Mouse (Mus musculus) ES-Bruce4 (cell line): Measurements from ENCODE around the gene Tgfb1. TPM values are rescaled to one million over a fixed set of nuclear protein-coding genes. Genes with fewer than 3 reads are reported as not detected.

ENCODE experiments used
- H3K27ac ChIP-seq: 2 replicates; pipeline ENCODE4 v1.5.1; 2012; ENCODE audit warnings: low read length, inconsistent platforms; ENCODE audit not compliant: insufficient read depth
- H3K27me3 ChIP-seq: 2 replicates; pipeline ENCODE4 v1.6.1; 2012; ENCODE audit warnings: mild to moderate bottlenecking, low read length, inconsistent platforms; ENCODE audit not compliant: control insufficient read depth, poor library complexity, insufficient read depth, severe bottlenecking
- H3K36me3 ChIP-seq: 2 replicates; pipeline ENCODE4 v1.6.1; 2012; ENCODE audit warnings: inconsistent platforms, mild to moderate bottlenecking, low read length, moderate library complexity; ENCODE audit not compliant: control insufficient read depth, poor library complexity, insufficient read depth, severe bottlenecking
- H3K4me1 ChIP-seq: one replicate; pipeline ENCODE4 v1.8.1; 2011; ENCODE audit warnings: low read length; ENCODE audit not compliant: control insufficient read depth, insufficient read depth
- H3K4me3 ChIP-seq: 2 replicates; pipeline ENCODE4 v1.5.1; 2011; ENCODE audit warnings: low read depth, mild to moderate bottlenecking, low read length
- H3K9ac ChIP-seq: 2 replicates; pipeline ENCODE4 v1.6.1; 2012; ENCODE audit warnings: low read depth, mild to moderate bottlenecking, inconsistent platforms; ENCODE audit not compliant: poor library complexity, severe bottlenecking
- H3K9me3 ChIP-seq: replicated peaks from 2 replicates; pipeline ENCODE4 v1.6.1; 2012; ENCODE audit warnings: mild to moderate bottlenecking, low read length, inconsistent platforms; ENCODE audit not compliant: control insufficient read depth, poor library complexity, insufficient read depth, severe bottlenecking
- CTCF ChIP-seq: IDR thresholded peaks from one replicate; pipeline ENCODE4 v1.8.1; 2011; ENCODE audit warnings: low read depth, low read length
- EP300 ChIP-seq: IDR thresholded peaks from 2 replicates; pipeline ENCODE4 v1.6.1; 2011; ENCODE audit warnings: low read depth, low read length; ENCODE audit not compliant: insufficient read depth
- POLR2A ChIP-seq: IDR thresholded peaks from one replicate; pipeline ENCODE4 v1.8.1; 2011; ENCODE audit warnings: low read length; ENCODE audit not compliant: insufficient read depth
- polyA plus RNA-seq: library from polyadenylated mRNA; stranded (reverse); fragments of >200 nt; gene quantifications from 2 replicates; pipeline ENCODE4 v1.2.4, GENCODE M21; 2011; ENCODE audit warnings: low read depth; ENCODE audit not compliant: missing spikeins, insufficient read depth, insufficient read length

Gene Tgfb1
- polyA plus RNA-seq, 1 experiment = 25.6 TPM

DNA sequence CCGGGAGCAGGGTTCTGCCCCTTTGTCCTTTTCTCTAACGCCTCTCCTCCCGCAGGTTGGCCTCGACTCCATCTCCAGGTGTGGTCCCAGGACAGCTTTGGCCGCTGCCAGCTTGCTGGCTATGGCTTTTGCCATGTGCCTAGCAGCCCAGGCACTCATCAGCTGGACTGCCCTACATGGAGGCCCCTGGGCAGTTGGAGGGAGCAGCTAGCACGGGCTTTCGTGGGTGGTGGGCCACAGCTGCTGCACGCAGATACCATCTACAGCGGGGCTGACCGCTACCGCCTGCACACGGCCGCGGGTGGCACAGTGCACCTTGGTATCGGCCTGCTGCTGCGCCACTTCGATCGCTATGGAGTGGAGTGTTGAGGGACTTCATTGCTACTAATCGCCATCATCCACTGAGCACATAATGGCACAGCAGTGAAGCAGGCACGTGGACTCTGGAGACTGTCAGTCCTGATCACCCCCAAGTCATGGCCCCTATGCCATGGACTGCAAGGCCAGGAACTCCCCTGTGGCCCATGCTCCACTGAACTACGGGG, 804 bp upstream of the Tgfb1 start:
- H3K9ac ChIP-seq = no peak overlapping the region

DNA sequence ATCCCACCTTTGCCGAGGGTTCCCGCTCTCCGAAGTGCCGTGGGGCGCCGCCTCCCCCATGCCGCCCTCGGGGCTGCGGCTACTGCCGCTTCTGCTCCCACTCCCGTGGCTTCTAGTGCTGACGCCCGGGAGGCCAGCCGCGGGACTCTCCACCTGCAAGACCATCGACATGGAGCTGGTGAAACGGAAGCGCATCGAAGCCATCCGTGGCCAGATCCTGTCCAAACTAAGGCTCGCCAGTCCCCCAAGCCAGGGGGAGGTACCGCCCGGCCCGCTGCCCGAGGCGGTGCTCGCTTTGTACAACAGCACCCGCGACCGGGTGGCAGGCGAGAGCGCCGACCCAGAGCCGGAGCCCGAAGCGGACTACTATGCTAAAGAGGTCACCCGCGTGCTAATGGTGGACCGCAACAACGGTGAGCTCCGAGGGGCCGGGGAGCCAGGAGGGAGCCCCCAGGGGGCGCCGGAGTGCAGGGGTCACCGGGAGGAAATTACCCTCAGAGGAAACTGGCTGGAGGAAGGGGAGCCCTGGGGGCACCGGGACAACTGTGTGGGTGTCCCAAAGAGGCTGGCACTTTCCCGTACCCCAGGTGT, 1.1 kb downstream of the Tgfb1 start:
- Histone ChIP-seq H3K36me3 (no peaks in the 10 kb centered on the region), H3K4me1 (peaks cover 5% of the 10 kb centered on the region), H3K4me3 (peak overlapping the region; percentile 95), H3K27ac (no peak overlapping the region), H3K9me3 (no peaks in the 10 kb centered on the region), H3K27me3 (no peaks in the 10 kb centered on the region), H3K9ac (peak overlapping the region; percentile 77)
- TF ChIP-seq EP300 (no peak), POLR2A (no peak), CTCF (peak; percentile 24)

More for the DNA sequence above, 804 bp upstream of the Tgfb1 start:
- no peak overlapping the region for H3K27ac ChIP-seq
- no peaks in the 10 kb centered on the region for H3K27me3 ChIP-seq
- peaks cover 5% of the 10 kb centered on the region for H3K4me1 ChIP-seq
- no peaks in the 10 kb centered on the region for H3K36me3 ChIP-seq
- H3K4me3 ChIP-seq = peak overlapping the region; percentile 38; the same call in 1 of the 2 replicates
- H3K9me3 ChIP-seq = no peaks in the 10 kb centered on the region
- no peak for TF ChIP-seq CTCF
- no peak for TF ChIP-seq POLR2A
- no peak for TF ChIP-seq EP300

DNA sequence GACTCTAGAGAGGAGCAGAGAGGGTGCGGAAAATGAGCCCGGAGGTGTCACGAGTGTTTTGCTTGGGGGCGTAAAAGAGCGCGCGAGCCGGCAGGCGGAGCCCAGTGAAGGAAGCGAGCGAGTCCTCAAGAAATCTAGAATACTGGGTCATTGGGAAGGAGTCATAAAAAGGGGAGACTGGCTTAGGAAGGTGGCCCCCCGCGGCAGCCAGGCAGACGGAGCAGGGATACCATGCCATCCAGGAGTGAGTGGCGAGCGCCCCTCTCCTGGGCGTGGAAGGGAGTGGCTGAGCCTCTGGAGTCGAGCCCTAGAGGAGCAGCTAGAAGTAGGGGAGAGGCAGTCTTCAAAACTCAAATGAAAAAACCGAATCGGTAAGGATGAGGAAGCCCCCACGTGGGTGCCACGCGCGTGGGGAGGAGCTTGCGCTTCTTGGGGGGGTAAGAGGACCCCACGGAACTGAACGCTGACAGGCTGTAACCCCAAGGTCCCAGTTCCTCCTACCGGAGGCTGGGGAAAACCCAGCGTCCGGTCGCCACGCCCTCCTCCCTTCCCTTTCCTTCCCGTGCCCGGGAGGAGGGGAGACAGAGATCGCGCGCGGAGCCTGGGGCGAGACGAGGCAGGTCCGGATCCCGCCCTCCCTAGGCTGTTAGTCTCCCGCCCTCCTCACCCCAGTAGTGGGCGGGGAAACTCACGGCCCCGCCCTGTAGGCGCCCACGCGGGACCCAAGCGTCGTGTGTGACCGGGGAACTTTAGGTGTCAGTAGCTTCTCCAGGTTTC, 2.2 kb downstream of the Tgfb1 start:
- Histone ChIP-seq H3K4me3 (peak overlapping the region; percentile 95), H3K27me3 (no peaks in the 10 kb centered on the region), H3K36me3 (no peaks in the 10 kb centered on the region), H3K4me1 (peaks cover under 1% of the 10 kb centered on the region), H3K9me3 (no peaks in the 10 kb centered on the region), H3K9ac (peak overlapping the region; percentile 77), H3K27ac (no peak overlapping the region)
- no peak for TF ChIP-seq EP300
- no peak for TF ChIP-seq CTCF

DNA sequence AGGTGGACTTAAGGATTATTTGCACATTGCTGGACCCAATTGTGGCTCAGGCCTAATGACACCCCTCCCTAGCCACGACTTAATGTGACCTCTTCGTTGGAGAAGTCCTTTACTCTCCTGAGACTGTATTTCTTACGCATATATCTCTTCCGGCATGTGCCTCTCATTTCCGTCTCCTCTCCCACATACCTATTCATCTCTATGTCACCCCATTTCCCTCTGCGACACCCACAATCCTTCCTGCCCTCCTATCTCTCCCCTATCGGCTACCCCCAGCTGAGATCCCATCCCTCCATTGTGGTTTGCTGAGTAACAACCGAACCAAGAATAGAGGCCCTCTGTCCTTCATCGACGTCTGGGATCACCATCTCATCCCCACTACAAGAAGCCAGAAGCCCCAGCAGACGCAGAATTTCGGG, 2.8 kb downstream of the Tgfb1 start:
- TF ChIP-seq POLR2A = no peak
- TF ChIP-seq EP300 = no peak
- TF ChIP-seq CTCF = no peak
- H3K27ac ChIP-seq = no peak overlapping the region
- no peak overlapping the region for H3K9ac ChIP-seq
- H3K4me1 ChIP-seq = no peaks in the 10 kb centered on the region
- no peaks in the 10 kb centered on the region for H3K27me3 ChIP-seq
- H3K4me3 ChIP-seq = no peak overlapping the region
- no peaks in the 10 kb centered on the region for H3K36me3 ChIP-seq
- no peaks in the 10 kb centered on the region for H3K9me3 ChIP-seq

DNA sequence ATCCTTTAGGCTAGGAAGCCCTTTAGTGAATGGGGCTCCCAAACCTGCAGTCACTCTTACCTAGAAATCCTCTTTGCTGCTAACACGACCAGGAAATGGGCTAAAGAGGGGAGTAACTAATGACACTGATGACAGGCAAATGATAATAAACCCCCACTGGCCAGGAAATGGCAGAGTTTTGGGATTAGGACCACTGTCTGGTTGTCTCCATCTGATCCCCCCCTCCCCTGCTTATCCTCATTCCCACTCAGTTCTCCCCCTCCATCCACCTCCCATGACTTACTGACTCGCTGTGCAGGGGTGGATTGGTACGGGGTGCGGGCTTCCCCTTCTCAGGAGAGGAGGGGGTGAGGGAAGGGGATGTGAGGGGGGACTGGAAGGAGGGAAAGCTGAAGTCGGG, 3.2 kb downstream of the Tgfb1 start:
- Histone ChIP-seq H3K36me3 (no peaks in the 10 kb centered on the region), H3K27ac (no peak overlapping the region), H3K4me3 (no peak overlapping the region), H3K9ac (no peak overlapping the region), H3K27me3 (no peaks in the 10 kb centered on the region), H3K9me3 (no peaks in the 10 kb centered on the region), H3K4me1 (no peaks in the 10 kb centered on the region)
- TF ChIP-seq EP300 (no peak), POLR2A (no peak), CTCF (no peak)

DNA sequence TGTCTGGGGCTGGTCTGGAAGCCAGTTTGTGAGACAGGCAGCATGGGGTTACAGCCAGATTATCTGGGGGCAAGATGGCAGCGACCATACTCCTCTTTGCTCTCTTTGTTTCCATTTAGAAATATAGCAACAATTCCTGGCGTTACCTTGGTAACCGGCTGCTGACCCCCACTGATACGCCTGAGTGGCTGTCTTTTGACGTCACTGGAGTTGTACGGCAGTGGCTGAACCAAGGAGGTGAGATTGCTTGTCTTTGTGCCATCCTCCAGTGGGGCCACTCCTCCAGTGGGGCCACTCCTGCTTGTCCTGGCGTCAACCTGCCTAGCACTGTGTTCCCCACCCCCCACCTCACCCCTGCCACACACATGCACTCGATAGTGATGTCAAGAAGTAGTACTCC, 7.3 kb downstream of the Tgfb1 start:
- Histone ChIP-seq H3K27ac (no peak overlapping the region), H3K9ac (no peak overlapping the region), H3K36me3 (no peaks in the 10 kb centered on the region), H3K4me3 (no peak overlapping the region), H3K4me1 (no peaks in the 10 kb centered on the region), H3K9me3 (no peaks in the 10 kb centered on the region), H3K27me3 (no peaks in the 10 kb centered on the region)
- TF ChIP-seq POLR2A (no peak), CTCF (no peak), EP300 (no peak)
